Mouse (Mus musculus) brain, adult 2 months (tissue): Measurements from ENCODE around the gene Sash1.

Experiments
- DNase-seq: peaks from one replicate; pipeline ENCODE4 v3.0.0; 2011; ENCODE audit warnings: low read depth, low spot score

The Sash1 gene

GRCm38 (mm10) chr10:8898831-8899511, 13.1 kb upstream of the Sash1 start:
- DNase-seq = peak; percentile 37

- no peak for DNase-seq
Measured at GRCm38 (mm10) chr10:8898099-8898777, 12.4 kb upstream of the Sash1 start.

- DNase-seq = no peak
Measured at GRCm38 (mm10) chr10:8894965-8895515, 9.2 kb upstream of the Sash1 start.

DNA sequence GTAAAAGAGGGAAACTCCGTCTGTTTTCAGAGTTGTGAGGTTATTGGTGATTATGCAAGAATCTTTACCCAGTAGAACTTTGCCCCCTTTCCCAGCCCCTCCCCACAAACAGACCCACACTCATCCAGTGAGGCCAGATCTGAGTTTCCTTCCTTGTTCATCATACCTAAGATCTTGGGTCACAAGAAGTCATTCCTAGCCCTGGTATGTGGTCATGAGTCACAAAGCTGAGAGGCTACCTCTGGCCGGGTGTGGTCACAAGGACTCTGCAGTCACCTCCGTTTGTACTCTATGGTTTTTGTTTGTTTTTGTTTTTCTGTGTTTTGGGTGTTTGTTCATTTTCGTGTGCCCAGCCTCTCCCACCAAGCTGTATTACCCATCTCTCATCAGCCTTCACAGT, 4.6 kb upstream of the Sash1 start:
- no peak for DNase-seq

GRCm38 (mm10) chr10:8889341-8889740, 3.5 kb upstream of the Sash1 start:
- no peak for DNase-seq

DNA sequence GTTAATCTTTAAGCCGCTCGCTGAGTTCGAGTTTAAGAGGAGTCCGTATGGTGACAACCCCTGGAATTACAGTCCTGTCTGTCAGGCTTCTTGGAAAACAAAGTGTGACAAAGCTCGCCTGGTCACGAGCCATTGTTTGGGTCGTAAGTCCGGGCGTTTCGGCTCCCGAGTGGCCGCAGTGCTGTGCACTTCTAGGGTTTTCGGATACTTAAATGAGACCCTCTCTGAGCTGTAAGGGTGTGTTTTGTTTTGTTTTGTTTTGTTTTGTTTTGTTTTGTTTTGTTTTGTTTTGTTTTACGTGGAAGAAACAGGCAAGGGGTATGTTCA, 621 bp upstream of the Sash1 start:
- DNase-seq = no peak

- no peak for DNase-seq
Measured at GRCm38 (mm10) chr10:8885201-8885600, 669 bp downstream of the Sash1 start.

DNA sequence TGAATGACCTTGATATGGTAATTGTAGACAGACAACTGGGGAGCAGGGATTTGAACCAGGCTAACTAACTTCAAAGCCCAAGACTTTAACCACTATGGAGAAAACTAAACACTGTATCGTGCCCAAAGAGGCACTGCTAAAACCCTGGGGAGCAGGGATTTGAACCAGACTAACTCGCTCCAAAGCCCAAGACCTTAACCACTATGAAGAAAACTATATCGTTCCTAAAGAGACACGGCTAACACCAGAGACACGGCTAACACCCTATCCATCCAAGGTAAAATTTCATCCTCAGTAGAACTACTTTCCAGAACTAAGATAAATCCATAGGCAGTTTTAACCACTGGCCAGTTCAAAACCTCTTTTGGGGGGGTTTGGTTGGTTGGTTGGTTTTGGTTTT, 1.3 kb downstream of the Sash1 start:
- DNase-seq = no peak

- no peak for DNase-seq
Measured at GRCm38 (mm10) chr10:8883686-8884085, 2.2 kb downstream of the Sash1 start.

- DNase-seq = no peak
Measured at GRCm38 (mm10) chr10:8881736-8882135, 4.1 kb downstream of the Sash1 start.

DNA sequence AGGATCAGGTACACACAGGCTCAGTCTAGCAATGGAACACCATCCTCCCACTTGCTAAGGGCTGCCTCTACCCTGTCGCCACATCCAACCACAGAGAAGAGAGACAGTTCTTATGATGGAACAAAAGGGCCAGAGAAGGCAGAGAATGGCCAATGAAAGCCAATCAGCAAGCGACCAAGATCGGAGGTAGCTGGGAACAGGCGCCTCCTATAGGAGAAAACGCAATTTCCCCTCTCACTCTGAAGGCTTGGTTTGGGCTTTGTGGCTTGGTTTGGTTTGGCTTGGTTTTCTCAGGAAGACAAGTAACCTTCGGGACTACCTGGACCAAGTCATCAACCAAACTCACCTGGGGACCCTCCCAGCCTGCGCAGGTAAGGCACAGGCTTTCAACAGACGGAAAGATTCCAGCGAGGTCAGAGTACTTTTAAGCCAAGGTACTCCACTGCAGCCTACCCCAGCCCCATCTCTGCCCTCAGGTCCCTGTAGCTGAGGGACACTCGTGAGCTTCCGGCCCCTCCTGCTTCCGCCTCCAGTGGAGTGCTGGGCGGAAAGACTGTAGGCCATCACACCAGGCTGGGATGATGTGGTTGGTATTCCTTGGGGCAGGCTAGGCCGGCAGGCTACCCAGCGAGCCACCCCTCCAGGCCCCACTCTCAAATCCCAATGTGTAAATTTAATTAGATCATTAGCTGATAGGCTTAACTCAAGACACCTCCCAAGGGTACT, 4.8 kb downstream of the Sash1 start:
- DNase-seq = no peak

GRCm38 (mm10) chr10:8878824-8879223, 7.0 kb downstream of the Sash1 start:
- DNase-seq = no peak

DNA sequence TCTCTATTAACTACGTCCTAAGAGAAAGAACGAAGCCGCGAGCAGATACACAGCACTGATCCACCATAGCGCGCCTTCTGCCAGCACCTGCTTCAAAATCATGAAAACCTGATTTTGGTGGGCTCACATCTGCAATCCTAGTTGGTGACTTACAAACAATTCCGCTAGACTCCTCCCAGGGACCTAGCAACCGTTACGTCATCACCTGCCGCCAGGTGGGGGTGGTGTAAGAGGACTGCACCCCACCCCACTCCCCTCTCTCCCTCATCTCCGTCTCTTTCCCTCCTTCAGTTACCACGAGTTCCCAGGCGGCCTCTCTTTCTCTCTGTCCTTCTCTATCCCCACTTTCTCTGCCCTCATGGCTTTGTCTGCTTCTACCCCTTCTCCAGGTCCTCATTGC, 7.5 kb downstream of the Sash1 start:
- DNase-seq = no peak

- DNase-seq = peak; percentile 63
Measured at GRCm38 (mm10) chr10:8873631-8874370, 12.1 kb downstream of the Sash1 start.

DNA sequence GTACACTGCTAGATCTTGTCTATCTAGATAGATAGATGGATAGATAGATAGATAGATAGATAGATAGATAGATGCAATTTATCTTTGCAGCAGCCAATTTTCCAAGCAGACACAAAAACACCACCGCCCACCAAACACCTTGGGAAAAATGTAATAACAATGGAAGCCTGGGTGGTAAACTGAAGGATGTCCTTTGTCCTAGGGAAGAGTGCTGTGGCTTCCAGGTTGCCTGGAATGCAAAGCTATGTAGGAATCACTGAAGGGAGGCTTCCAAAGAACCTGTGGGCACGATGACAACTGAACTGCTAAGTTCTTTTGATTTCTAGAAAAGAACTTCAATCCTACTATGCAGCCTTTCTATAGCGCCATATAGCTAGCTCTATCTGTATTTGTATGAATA, 13.1 kb downstream of the Sash1 start:
- DNase-seq = no peak

DNA sequence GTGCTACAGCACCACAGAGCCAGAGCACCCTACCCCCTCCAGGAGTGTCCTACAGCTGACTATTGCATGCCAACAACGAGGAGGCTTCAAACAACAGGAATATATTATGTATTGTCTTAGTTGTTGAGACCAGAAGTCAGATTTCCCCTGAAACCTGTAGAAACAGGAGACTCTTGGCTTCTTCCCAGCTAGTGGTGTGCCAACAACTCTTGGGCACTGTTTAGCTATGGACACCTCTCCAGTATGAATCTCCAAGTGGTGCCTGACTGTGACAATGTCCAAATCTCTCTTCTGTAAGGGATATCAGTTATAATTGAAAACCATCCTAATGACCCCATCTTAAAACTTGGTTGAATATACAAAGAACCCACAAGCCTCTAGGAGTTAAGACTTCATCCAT, 13.9 kb downstream of the Sash1 start:
- DNase-seq = no peak

DNA sequence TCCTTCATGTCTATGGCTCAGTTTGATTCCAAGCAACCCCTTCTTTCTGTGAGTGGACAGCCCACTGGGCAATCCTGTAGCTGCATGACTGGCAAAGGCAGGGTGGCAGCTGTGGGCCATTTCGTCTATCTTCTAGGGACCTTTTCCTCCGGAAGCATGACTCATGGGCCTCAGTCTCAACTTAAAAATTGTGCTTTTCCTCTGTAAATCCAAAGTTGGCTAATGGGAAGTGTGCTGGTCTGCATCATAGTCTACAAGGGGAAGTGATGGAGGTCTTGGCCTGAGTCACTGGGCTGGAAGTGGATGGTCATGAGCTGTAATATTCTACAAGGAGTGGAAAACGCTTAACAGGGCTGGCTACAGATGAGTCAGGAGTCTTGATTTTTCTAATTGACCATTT, 15.5 kb downstream of the Sash1 start:
- DNase-seq = no peak

DNA sequence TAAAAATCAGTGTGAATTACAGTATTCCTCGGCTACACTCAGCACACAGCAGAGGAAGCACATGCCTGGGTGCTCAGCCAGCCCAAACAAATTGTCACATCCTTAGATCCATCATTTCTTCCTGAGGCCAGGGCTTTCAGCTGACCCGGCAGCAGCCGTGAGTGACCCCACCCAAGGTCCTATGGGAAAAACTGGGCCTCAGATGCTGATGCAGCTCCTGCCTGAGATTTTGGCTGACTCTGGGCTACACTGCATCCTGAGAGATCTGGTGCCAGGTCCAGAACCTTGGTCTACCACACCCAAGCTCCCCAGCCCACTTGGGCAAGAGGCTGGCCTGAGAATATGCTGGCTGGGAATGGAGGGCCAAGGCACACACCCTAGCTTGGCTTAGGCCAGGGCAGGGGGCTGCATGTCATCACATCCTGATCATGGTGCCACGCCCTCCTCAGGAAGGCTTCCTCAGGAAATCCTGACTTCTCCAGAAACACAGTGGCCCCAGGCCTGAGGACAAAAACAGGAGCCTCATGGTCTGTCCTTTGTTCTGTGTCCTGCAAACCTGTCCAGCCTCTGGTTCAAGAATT, 19.7 kb downstream of the Sash1 start:
- DNase-seq = no peak

GRCm38 (mm10) chr10:8860655-8861054, 25.2 kb downstream of the Sash1 start:
- no peak for DNase-seq

DNA sequence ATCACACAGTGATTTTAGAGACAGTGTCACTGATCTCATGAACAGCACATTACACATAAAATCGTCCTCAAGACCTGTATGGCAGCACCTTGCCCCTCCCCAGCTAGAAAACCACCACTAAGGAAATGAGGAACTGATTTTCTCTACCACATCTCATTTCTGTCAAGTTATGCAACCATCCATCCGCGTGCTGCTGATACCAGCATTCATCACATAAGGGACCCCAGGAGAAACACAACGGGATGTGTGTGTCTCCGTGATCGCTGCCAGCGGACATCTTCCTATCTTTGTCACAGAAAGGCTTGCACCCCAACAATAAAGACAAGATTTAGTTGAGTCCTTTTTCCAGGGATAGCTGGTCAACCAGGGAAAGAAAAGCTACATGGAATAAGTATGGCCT, 27.2 kb downstream of the Sash1 start:
- no peak for DNase-seq

DNA sequence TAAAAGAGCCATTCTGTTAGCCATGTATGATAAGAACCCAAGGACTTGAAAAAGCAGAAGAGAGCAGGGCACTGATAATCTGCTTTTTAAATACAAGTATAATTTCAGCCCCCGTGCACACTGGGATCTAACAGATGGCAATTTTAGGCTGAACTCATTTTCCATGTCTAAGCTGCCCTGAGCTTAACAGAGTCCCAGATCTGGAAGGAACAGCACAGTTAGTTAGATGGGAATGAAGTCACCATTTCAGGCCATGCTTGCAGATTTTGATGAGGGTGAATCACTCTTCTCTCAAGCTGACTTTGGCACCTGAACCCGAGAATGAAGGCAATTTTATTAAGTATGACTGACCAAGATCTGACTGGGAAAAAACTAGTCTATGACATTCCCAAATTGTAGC, 28.9 kb downstream of the Sash1 start:
- DNase-seq = peak; percentile 24

GRCm38 (mm10) chr10:8853326-8853725, 32.5 kb downstream of the Sash1 start:
- DNase-seq = no peak
